7 mouse cellular contexts compared by ENCODE assay signal in the genomic region with DNA sequence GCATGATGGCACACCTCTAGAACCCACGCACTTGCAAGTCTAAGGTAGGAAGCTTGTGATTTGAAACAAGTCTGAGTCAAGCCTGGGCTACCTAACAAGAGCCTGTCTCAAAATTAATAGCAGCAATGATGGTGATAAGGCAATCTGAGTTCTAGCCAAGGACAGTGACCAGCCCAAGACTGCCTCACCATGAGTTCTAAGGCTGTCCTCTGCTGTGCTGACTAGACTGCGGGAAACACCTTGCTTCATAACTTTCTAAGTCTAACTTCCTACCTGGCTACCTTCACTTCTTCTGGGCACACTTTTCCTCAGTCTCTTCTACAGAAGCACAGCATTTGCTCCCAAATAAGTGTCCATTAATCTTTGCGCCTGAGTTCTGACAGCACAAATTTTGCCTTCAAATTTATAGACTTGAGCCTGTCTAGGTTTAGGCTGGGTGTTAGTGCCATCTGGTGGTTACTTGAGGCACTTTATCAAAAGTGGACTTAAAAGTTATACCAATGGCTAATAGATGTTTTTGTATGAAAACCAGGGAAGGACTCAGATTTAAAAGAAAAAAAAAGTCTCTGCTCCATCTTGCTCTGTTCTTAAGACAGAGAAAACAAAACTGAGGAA. TPM values are rescaled to one million over a fixed set of nuclear protein-coding genes. Genes with fewer than 3 reads are reported as not detected.
DNase-seq lines count a peak whose midpoint lies in the region; ATAC-seq lines count a peak whose summit lies in the region.

No protein-coding gene starts in this region.

- H3K9me3 ChIP-seq in kidney, embryonic 15.5 days (replicated peaks) = no peaks in the 10 kb centered on the region
- H3K9me3 ChIP-seq in forebrain, embryonic 15.5 days = no peaks in the 10 kb centered on the region

- no peak overlapping the region for H3K9ac ChIP-seq in kidney, embryonic 15.5 days
- no peak overlapping the region for H3K9ac ChIP-seq in forebrain, embryonic 15.5 days (replicated peaks)

- H3K36me3 ChIP-seq in kidney, embryonic 15.5 days = no peaks in the 10 kb centered on the region
- no peaks in the 10 kb centered on the region for H3K36me3 ChIP-seq in forebrain, embryonic 15.5 days

- H3K27me3 ChIP-seq in kidney, embryonic 15.5 days = no peaks in the 10 kb centered on the region
- H3K27me3 ChIP-seq in forebrain, embryonic 15.5 days = no peaks in the 10 kb centered on the region

- no peak for ATAC-seq in kidney, embryonic 15.5 days (replicated peaks; ENCODE audit: low FRiP score)
- ATAC-seq in forebrain, embryonic 15.5 days (replicated peaks) = 0 out of 2 replicates have a peak, but pooled peaks have one; percentile 16

- no peak overlapping the region for H3K4me3 ChIP-seq in kidney, embryonic 15.5 days (replicated peaks)
- no peak overlapping the region for H3K4me3 ChIP-seq in forebrain, embryonic 15.5 days

- 71% methylated on average over 3 of the region's 3 CpGs for WGBS in kidney, embryonic 15.5 days
- WGBS in forebrain, embryonic 15.5 days = 81% methylated on average over 3 of the region's 3 CpGs

- no peak overlapping the region for H3K27ac ChIP-seq in kidney, embryonic 15.5 days
- no peak overlapping the region for H3K27ac ChIP-seq in forebrain, embryonic 15.5 days (replicated peaks)

- no peak overlapping the region for H3K4me2 ChIP-seq in kidney, embryonic 15.5 days
- no peak overlapping the region for H3K4me2 ChIP-seq in forebrain, embryonic 15.5 days (replicated peaks)

- peak; percentile 64 for DNase-seq in kidney, adult 9 months
- DNase-seq in CD8-positive naive resting alpha-beta T cell, adult 2 months (ENCODE audit: low read depth in 2 of 2, low spot score in 2 of 2) = peak; percentile 38 to 48
- DNase-seq in MN1 (ENCODE audit: low spot score) = peak; percentile 48
- peak; percentile 52 for DNase-seq in lung, postnatal 14 days
- peak; percentile 34 for DNase-seq in telencephalon, adult 2 months (ENCODE audit: low read depth, low spot score)

- no peaks in the 10 kb centered on the region for H3K4me1 ChIP-seq in kidney, embryonic 15.5 days
- no peaks in the 10 kb centered on the region for H3K4me1 ChIP-seq in forebrain, embryonic 15.5 days

RNA-seq across cellular contexts. Expression of a gene that starts 20.5 kb away (rescaled TPM):
- polyA plus RNA-seq in kidney, embryonic 15.5 days (2015; fragmentation: Nextera tagmentation; extraction: Ambion mirVana) = 18.8 and 20.4 TPM in 2 replicates
- polyA plus RNA-seq in forebrain, embryonic 15.5 days (2015; fragmentation: Nextera tagmentation; extraction: Ambion mirVana) = 10.0 and 11.4 TPM in 2 replicates
